In the genomic region with DNA sequence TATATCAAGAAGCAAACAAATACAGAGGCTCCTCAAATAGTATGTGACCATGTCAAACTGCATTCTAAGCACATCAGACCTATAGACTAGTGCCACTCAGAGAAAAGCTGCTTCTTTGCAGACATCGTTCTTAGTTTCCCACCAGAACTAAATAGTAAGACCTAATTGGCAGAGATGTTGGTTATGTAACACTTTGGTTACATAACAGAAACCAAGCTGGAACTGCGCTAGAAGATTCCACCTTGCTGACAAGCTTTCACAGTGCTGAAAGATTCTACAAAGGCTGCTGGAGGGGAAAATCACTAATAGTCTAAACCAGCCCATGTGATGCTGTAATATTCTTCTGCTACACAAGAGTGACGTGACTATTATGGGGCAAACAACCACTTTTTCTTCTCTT, we compare ENCODE assay signal across 9 mouse cellular contexts.
"Had no signal": no experiment of that assay in that cellular context is flagged by ENCODE, and none has a peak within 500 bp of the region (broad histone marks: within the 10 kb centered on the region; RNA-seq: fewer than 3 reads in every experiment).

No protein-coding gene starts in this region.

- ATAC-seq: intestine, embryonic 15.5 days; midbrain, embryonic 13.5 days had no signal

- DNase-seq: kidney, adult 18-20 months; kidney, postnatal 4 days; lung, adult 2 months; lung, postnatal 10 days; right cerebral cortex, postnatal 25 days; thymus, adult 18-20 months; thymus, postnatal 14 days had no signal
